Mouse (Mus musculus) stomach, postnatal 0 days (tissue): ENCODE measurements around the gene Iqch.

Source experiments
- CTCF ChIP-seq: IDR thresholded peaks from 2 replicates; pipeline ENCODE4 v1.5.1; 2016; ENCODE audit warnings: antibody characterized with exemption, low read depth, mild to moderate bottlenecking, moderate library complexity
- EP300 ChIP-seq: optimal IDR thresholded peaks from 2 replicates; pipeline ENCODE3; 2016; ENCODE audit warnings: antibody characterized with exemption

DNA sequence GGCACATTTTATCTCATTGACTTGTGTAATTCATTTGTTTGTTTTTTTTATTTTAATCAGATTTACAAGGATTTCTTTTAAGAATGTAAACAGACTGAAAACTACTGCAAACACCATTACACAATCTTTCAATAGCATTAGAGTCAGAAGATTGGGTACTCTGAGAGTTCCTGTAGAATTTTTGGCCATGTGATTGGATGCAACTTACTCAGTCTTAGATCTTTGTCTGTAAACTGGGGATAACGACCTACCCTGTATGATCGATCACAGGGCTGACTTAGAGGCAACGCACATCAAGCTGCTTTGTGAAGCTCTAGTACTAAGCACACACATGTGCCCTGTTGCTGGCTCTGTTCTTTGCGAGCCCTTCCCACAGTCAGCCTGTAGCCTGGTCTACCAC is 11.7 kb downstream of the Iqch start:
- no peak for TF ChIP-seq CTCF
- no peak for TF ChIP-seq EP300
